In the genomic region with DNA sequence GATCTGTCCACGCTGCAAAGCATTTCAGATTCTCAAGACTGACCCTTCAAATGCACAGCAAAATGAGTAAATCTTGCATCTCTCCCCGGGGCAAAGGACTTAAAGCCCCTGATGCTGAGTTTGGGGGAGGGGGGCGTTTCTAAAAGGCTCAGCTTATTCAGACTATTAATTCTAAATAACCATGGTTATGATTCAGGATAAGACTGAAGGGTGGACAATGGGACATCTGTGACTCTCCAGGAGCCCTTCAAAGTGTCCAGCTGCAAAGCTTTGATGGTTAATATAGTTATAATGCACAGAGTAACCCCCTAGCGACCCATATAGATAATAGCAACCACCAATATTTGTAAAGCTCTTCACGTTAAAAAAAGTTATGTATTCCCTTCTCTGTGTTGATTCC, we compare ENCODE assay signal across 29 mouse cellular contexts. TPM values are rescaled to one million over a fixed set of nuclear protein-coding genes. Genes with fewer than 3 reads are reported as not detected.
A peak's percentile ranks its signal among the peaks of the same experiment; 100 is the strongest.
DNase-seq lines count a peak whose midpoint lies in the region; ATAC-seq and TF ChIP-seq lines count a peak whose summit lies in the region.
"Had no signal": no experiment of that assay in that cellular context is flagged by ENCODE, and none has a peak within 500 bp of the region (broad histone marks: within the 10 kb centered on the region; RNA-seq: fewer than 3 reads in every experiment).

No protein-coding gene starts in this region.

- TF ChIP-seq CTCF in brain, embryonic 14.5 days (IDR thresholded peaks at IDR 0.05; ENCODE audit: borderline replicate concordance, extremely low read depth, insufficient read depth, insufficient read length): no peak

- no peak overlapping the region for H3K27ac ChIP-seq in hindbrain, embryonic 11.5 days (ENCODE audit: low read depth, low read length)
- no peak overlapping the region for H3K27ac ChIP-seq in hindbrain, embryonic 13.5 days
- H3K27ac ChIP-seq in midbrain, embryonic 11.5 days (ENCODE audit: low read depth, low read length): no peak overlapping the region
- no peak overlapping the region for H3K27ac ChIP-seq in midbrain, embryonic 10.5 days (replicated peaks)
- H3K27ac ChIP-seq: forebrain, embryonic 10.5 days; forebrain, embryonic 13.5 days; heart, embryonic 15.5 days; hindbrain, embryonic 10.5 days; hindbrain, embryonic 15.5 days had no signal

- H3K27me3 ChIP-seq in hindbrain, embryonic 11.5 days (ENCODE audit: control insufficient read depth, insufficient read depth, low read length): no peaks in the 10 kb centered on the region
- H3K27me3 ChIP-seq in hindbrain, embryonic 13.5 days: no peaks in the 10 kb centered on the region
- no peaks in the 10 kb centered on the region for H3K27me3 ChIP-seq in midbrain, embryonic 11.5 days (ENCODE audit: control insufficient read depth, insufficient read depth, low read length)
- H3K27me3 ChIP-seq in midbrain, embryonic 10.5 days (ENCODE audit: low read depth, poor library complexity, severe bottlenecking): no peaks in the 10 kb centered on the region
- H3K27me3 ChIP-seq: forebrain, embryonic 13.5 days; heart, embryonic 12.5 days; heart, embryonic 15.5 days; hindbrain, embryonic 15.5 days had no signal

- no peak for TF ChIP-seq POLR2A in brain, embryonic 14.5 days (IDR thresholded peaks at IDR 0.05; ENCODE audit: borderline replicate concordance, extremely low read depth, insufficient read depth, insufficient read length, poor library complexity, severe bottlenecking)

- no peaks in the 10 kb centered on the region for H3K9me3 ChIP-seq in hindbrain, embryonic 11.5 days (ENCODE audit: control insufficient read depth, low read length)
- no peaks in the 10 kb centered on the region for H3K9me3 ChIP-seq in hindbrain, embryonic 13.5 days
- no peaks in the 10 kb centered on the region for H3K9me3 ChIP-seq in midbrain, embryonic 11.5 days (ENCODE audit: control insufficient read depth, low read length)
- H3K9me3 ChIP-seq in midbrain, embryonic 10.5 days (replicated peaks): no peaks in the 10 kb centered on the region
- H3K9me3 ChIP-seq: forebrain, embryonic 10.5 days; forebrain, embryonic 13.5 days; heart, embryonic 12.5 days; heart, embryonic 15.5 days; hindbrain, embryonic 10.5 days; hindbrain, embryonic 15.5 days had no signal

- H3K9ac ChIP-seq in hindbrain, embryonic 11.5 days (ENCODE audit: low read depth, low read length): no peak overlapping the region
- H3K9ac ChIP-seq in hindbrain, embryonic 13.5 days: no peak overlapping the region
- no peak overlapping the region for H3K9ac ChIP-seq in midbrain, embryonic 11.5 days (ENCODE audit: low read length)
- H3K9ac ChIP-seq: forebrain, embryonic 13.5 days; heart, embryonic 12.5 days; heart, embryonic 15.5 days; hindbrain, embryonic 15.5 days had no signal

- no peaks in the 10 kb centered on the region for H3K36me3 ChIP-seq in hindbrain, embryonic 11.5 days (ENCODE audit: control insufficient read depth, insufficient read depth, low read length)
- H3K36me3 ChIP-seq in hindbrain, embryonic 13.5 days: no peaks in the 10 kb centered on the region
- H3K36me3 ChIP-seq in midbrain, embryonic 11.5 days (ENCODE audit: control insufficient read depth, insufficient read depth, low read length): no peaks in the 10 kb centered on the region
- H3K36me3 ChIP-seq in midbrain, embryonic 10.5 days: no peaks in the 10 kb centered on the region
- H3K36me3 ChIP-seq: forebrain, embryonic 10.5 days; heart, embryonic 12.5 days; heart, embryonic 15.5 days; hindbrain, embryonic 10.5 days; hindbrain, embryonic 15.5 days had no signal

- no peak overlapping the region for H3K4me2 ChIP-seq in hindbrain, embryonic 11.5 days (replicated peaks; ENCODE audit: low read depth, low read length)
- no peak overlapping the region for H3K4me2 ChIP-seq in hindbrain, embryonic 13.5 days
- no peak overlapping the region for H3K4me2 ChIP-seq in midbrain, embryonic 11.5 days
- H3K4me2 ChIP-seq: forebrain, embryonic 13.5 days; heart, embryonic 12.5 days; heart, embryonic 15.5 days; hindbrain, embryonic 15.5 days had no signal

- DNase-seq in hindbrain, embryonic 11.5 days (ENCODE audit: low spot score): peak; percentile 14
- no peak for DNase-seq in midbrain, embryonic 11.5 days (ENCODE audit: low spot score, missing footprints)
- DNase-seq in midbrain, embryonic 10.5 days (ENCODE audit: low spot score): no peak
- DNase-seq in brain, embryonic 14.5 days (ENCODE audit: low read depth): peak; percentile 29
- peak; percentile 9 for DNase-seq in retina, embryonic 14.5 days (ENCODE audit: low spot score)
- DNase-seq in gastrocnemius, adult 18-20 months (ENCODE audit: low spot score): no peak
- DNase-seq in frontal cortex, postnatal 25 days (ENCODE audit: low spot score in 2 of 2): no peak
- DNase-seq: adrenal gland, adult 8-10 months; adrenal gland, postnatal 25 days; cerebellum, adult 18-20 months; cerebellum, adult 9-10 months; cerebellum, postnatal 14 days; gastrocnemius, postnatal 25 days; heart, adult 18-20 months; heart, postnatal 10 days; heart, postnatal 36 days had no signal

- WGBS in hindbrain, embryonic 11.5 days: 50% methylated on average over 5 of the region's 5 CpGs
- 35% methylated on average over 5 of the region's 5 CpGs for WGBS in hindbrain, embryonic 13.5 days
- 42% methylated on average over 5 of the region's 5 CpGs for WGBS in midbrain, embryonic 11.5 days
- WGBS in midbrain, embryonic 10.5 days: 62% methylated on average over 5 of the region's 5 CpGs

- H3K4me3 ChIP-seq in hindbrain, embryonic 11.5 days (ENCODE audit: low read depth, low read length): no peak overlapping the region
- H3K4me3 ChIP-seq in hindbrain, embryonic 13.5 days: no peak overlapping the region
- H3K4me3 ChIP-seq in midbrain, embryonic 11.5 days (ENCODE audit: low read depth, low read length): no peak overlapping the region
- H3K4me3 ChIP-seq in midbrain, embryonic 10.5 days: no peak overlapping the region
- H3K4me3 ChIP-seq: forebrain, embryonic 10.5 days; forebrain, embryonic 13.5 days; heart, embryonic 12.5 days; heart, embryonic 15.5 days; hindbrain, embryonic 10.5 days; hindbrain, embryonic 15.5 days had no signal

- no peak for ATAC-seq in hindbrain, embryonic 11.5 days (ENCODE audit: low FRiP score)
- ATAC-seq in hindbrain, embryonic 13.5 days (ENCODE audit: low FRiP score): no peak
- ATAC-seq in midbrain, embryonic 11.5 days (ENCODE audit: low FRiP score): peak; percentile 57; the same call in 1 of the 2 replicates
- ATAC-seq: activated CD4-positive, CD25-positive, alpha-beta regulatory T cell, adult 4 months; forebrain, embryonic 13.5 days; forebrain, embryonic 16.5 days had no signal

- H3K4me1 ChIP-seq in hindbrain, embryonic 11.5 days (replicated peaks; ENCODE audit: control insufficient read depth, insufficient read depth, low read length): no peaks in the 10 kb centered on the region
- H3K4me1 ChIP-seq in hindbrain, embryonic 13.5 days (replicated peaks): no peaks in the 10 kb centered on the region
- 0 out of 2 replicates have a peak, but pooled peaks cover 6% of the 10 kb centered on the region for H3K4me1 ChIP-seq in midbrain, embryonic 11.5 days (ENCODE audit: control insufficient read depth, insufficient read depth, low read length)
- H3K4me1 ChIP-seq in midbrain, embryonic 10.5 days: peaks cover 15% of the 10 kb centered on the region
- H3K4me1 ChIP-seq: forebrain, embryonic 13.5 days; heart, embryonic 12.5 days; heart, embryonic 15.5 days; hindbrain, embryonic 15.5 days had no signal

RNA-seq across cellular contexts. Expression of gene Gm8994, which starts 19.7 kb away (rescaled TPM):
- polyA plus RNA-seq in hindbrain, embryonic 11.5 days (2014; fragmentation: Nextera tagmentation; extraction: Ambion mirVana): not detected in 2 replicates
- not detected in 2 replicates for polyA plus RNA-seq in hindbrain, embryonic 13.5 days (2015; fragmentation: Nextera tagmentation; extraction: Ambion mirVana)
- polyA plus RNA-seq in midbrain, embryonic 11.5 days (2014; fragmentation: Nextera tagmentation; extraction: Ambion mirVana): not detected in 2 replicates
- not detected in 2 replicates for polyA plus RNA-seq in midbrain, embryonic 10.5 days (2016; fragmentation: Nextera tagmentation; extraction: Ambion mirVana)
- polyA plus RNA-seq in brain, embryonic 14.5 days (2012; rRNA removed): not detected in 2 replicates
- not detected for total RNA-seq in gastrocnemius, adult 18-20 months (2021)
- total RNA-seq: adrenal gland, adult 8-10 months; adrenal gland, postnatal 25 days; gastrocnemius, adult 8-10 months; gastrocnemius, postnatal 25 days; heart, adult 18-20 months; heart, postnatal 10 days; heart, postnatal 36 days had no signal
- polyA plus RNA-seq: activated CD4-positive, CD25-positive, alpha-beta regulatory T cell, adult 4 months; embryonic facial prominence, embryonic 11.5 days; embryonic facial prominence, embryonic 14.5 days; forebrain, embryonic 10.5 days; forebrain, embryonic 13.5 days; forebrain, embryonic 16.5 days; gonadal fat pad, adult 2 months; heart, embryonic 12.5 days; heart, embryonic 15.5 days; hindbrain, embryonic 10.5 days; hindbrain, embryonic 15.5 days had no signal

Comparison
In these comparisons a context has a peak if more than half of its experiments do, and no peak if none do; other contexts are left out.
1. DNase-seq: peak in hindbrain, embryonic 11.5 days (single experiment), brain, embryonic 14.5 days (single experiment) and retina, embryonic 14.5 days (single experiment); none in midbrain, embryonic 11.5 days (single experiment), midbrain, embryonic 10.5 days (single experiment), gastrocnemius, adult 18-20 months (single experiment) and frontal cortex, postnatal 25 days (0 of 2).